Mouse (Mus musculus): Measurements from ENCODE around the gene Duoxa2. TPM values are rescaled to one million over a fixed set of nuclear protein-coding genes. Genes with fewer than 3 reads are reported as not detected.

Gene Duoxa2
- polyA plus RNA-seq (2014; fragmentation: Nextera tagmentation; extraction: Ambion mirVana): 0.11 TPM in 1 of 2 replicates, not detected in the other

DNA sequence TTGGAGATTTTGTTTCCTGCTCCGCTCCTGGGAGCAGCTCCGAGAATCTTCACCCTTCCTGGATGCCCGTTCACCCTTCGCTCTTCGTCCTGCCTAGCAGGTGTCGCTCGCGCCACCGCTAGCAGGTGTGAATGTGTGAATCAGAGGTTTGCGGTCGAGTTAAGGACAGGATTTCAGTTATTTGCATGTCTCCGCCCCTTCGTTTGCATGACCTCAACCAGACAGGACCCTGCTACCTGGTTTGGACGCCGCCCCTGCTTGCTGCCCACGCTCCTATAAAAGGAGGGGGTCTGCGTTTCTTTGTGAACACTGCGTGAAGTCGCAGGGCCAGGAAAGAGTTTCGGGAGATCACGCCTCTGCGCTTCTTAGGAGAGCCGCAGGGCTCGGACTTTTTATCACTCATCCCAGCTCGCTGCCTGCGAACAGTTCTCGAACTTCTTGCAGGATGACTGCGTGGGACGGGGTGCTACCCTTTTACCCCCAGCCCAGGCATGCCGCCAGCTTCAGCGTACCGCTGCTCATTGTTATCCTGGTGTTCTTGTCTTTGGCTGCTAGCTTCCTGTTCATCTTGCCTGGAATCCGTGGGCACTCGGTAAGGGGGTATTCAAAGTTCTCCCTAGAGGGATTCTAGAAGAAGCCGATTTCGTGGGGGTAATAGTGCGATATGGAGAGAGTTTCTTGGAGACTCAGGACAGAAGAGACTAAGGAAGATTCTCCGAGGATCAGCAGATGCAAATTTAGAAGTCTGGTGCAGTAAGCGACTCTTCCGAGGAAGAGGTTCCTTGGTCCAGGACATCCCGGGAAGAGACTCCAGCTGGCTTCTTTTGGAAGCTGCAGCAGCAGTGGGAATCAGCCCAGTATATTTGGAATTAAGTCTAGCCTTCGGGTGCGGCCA is at the start of gene Duoxa2:
Duoxa2 (plus strand) TSS at position 305 of the 895 bp plus-strand sequence.
- no peaks in the 10 kb centered on the region for H3K9me3 ChIP-seq (ENCODE audit: low read depth, low read length)
- peaks cover 82% of the 10 kb centered on the region for H3K27me3 ChIP-seq (ENCODE audit: insufficient read depth, low read length)
- ATAC-seq (ENCODE audit: insufficient read depth): no peak
- no peak for TF ChIP-seq CTCF (IDR thresholded peaks at IDR 0.05; ENCODE audit: low read depth)
- H3K4me2 ChIP-seq: peak within 1 kb of the TSS; percentile 52
- peak within 1 kb of the TSS; percentile 27 for H3K4me3 ChIP-seq (ENCODE audit: low read depth, low read length)
- no peaks in the 10 kb centered on the region for H3K36me3 ChIP-seq (ENCODE audit: insufficient read depth)
- peak; percentile 63 for DNase-seq
- H3K4me1 ChIP-seq (ENCODE audit: insufficient read depth): 0 out of 2 replicates have a peak, but pooled peaks cover 6% of the 10 kb centered on the region
- H3K9ac ChIP-seq: no peak within 1 kb of the TSS
- 1% methylated on average over 43 of the region's 43 CpGs for WGBS
- no peak within 1 kb of the TSS for H3K27ac ChIP-seq (ENCODE audit: low read depth)

DNA sequence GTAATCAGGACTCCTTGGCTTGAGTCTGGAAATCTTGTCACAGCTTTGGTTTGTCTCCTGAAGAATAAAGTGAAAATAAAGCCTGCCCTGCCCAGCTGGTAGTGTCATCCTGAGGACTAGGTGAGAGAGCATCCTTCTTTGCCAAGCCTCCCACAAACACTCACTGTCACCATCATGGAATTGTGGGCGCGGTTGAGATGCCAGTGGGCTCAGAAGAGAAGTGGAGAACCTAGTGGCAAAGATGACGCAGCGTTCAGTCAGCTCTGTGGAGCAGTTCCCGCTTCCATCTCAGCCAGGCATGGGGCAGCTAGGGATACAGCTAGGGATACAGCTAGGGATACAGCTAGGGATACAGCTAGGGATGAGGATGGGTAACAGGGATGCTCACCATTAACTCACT is 42.7 kb upstream of the Duoxa2 start:
- Histone ChIP-seq H3K27ac (ENCODE audit: low read depth) (no peak overlapping the region), H3K27me3 (ENCODE audit: insufficient read depth, low read length) (no peaks in the 10 kb centered on the region), H3K4me2 (no peak overlapping the region), H3K4me1 (ENCODE audit: insufficient read depth) (no peaks in the 10 kb centered on the region), H3K9me3 (ENCODE audit: low read depth, low read length) (no peaks in the 10 kb centered on the region), H3K4me3 (ENCODE audit: low read depth, low read length) (no peak overlapping the region), H3K9ac (no peak overlapping the region), H3K36me3 (ENCODE audit: insufficient read depth) (no peaks in the 10 kb centered on the region)
- DNase-seq (no peak), ATAC-seq (ENCODE audit: insufficient read depth) (no peak)
- TF ChIP-seq CTCF (IDR thresholded peaks at IDR 0.05; ENCODE audit: low read depth): no peak
- 90% methylated on average over 5 of the region's 5 CpGs for WGBS

DNA sequence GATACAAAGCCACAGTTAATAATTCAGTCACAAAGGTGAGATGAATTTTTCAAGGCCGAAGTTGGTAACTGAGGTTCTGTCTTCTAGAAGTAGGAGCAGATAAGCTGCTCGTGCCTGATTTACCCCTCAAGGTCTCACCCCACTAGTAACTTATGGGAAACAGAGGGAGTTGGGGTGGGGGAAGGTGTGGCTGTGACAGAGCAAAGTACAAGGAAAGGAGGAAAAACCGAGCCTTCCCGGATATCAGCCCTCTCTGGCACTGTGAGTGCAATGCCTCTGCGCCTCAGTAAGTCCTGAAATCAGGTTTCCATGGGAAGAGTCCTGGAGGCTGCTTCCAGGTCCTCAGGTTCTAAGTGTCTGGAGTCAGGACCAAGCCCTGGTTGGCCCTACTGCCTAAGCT is 38.0 kb upstream of the Duoxa2 start:
- Histone ChIP-seq H3K4me3 (ENCODE audit: low read depth, low read length) (no peak overlapping the region), H3K4me1 (ENCODE audit: insufficient read depth) (no peaks in the 10 kb centered on the region), H3K9ac (no peak overlapping the region), H3K4me2 (no peak overlapping the region), H3K9me3 (ENCODE audit: low read depth, low read length) (no peaks in the 10 kb centered on the region), H3K27me3 (ENCODE audit: insufficient read depth, low read length) (no peaks in the 10 kb centered on the region), H3K27ac (ENCODE audit: low read depth) (no peak overlapping the region), H3K36me3 (ENCODE audit: insufficient read depth) (no peaks in the 10 kb centered on the region)
- ATAC-seq (ENCODE audit: insufficient read depth) (no peak), DNase-seq (no peak)
- 78% methylated on average over 5 of the region's 5 CpGs for WGBS
- no peak for TF ChIP-seq CTCF (IDR thresholded peaks at IDR 0.05; ENCODE audit: low read depth)

DNA sequence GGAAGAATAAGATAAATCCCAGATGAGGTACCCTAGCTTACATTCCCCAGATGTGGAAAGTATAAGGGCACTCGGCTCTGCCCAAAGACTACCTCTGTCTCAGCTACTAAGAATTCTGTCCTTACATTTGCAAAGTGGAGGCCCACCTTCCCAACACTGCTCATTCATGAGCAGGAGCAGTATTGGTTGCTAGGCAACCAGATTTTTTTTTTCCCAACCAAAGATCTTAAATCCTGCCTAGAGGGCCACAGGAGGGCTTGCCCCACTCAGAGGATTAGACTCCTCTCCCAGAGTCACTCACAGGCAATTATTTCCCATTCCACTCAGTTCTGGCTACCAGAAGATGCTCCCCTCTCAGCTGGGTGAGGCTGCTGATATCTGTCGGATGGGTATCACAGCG is 34.0 kb upstream of the Duoxa2 start:
- Histone ChIP-seq H3K4me1 (ENCODE audit: insufficient read depth) (no peaks in the 10 kb centered on the region), H3K9me3 (ENCODE audit: low read depth, low read length) (no peaks in the 10 kb centered on the region), H3K4me2 (no peak overlapping the region), H3K27me3 (ENCODE audit: insufficient read depth, low read length) (no peaks in the 10 kb centered on the region), H3K4me3 (ENCODE audit: low read depth, low read length) (no peak overlapping the region), H3K36me3 (ENCODE audit: insufficient read depth) (no peaks in the 10 kb centered on the region), H3K27ac (ENCODE audit: low read depth) (no peak overlapping the region), H3K9ac (no peak overlapping the region)
- DNase-seq (peak; percentile 71), ATAC-seq (ENCODE audit: insufficient read depth) (peak; percentile 28; the same call in 1 of the 2 replicates)
- TF ChIP-seq CTCF (IDR thresholded peaks at IDR 0.05; ENCODE audit: low read depth): no peak
- 80% methylated on average over 3 of the region's 3 CpGs for WGBS

DNA sequence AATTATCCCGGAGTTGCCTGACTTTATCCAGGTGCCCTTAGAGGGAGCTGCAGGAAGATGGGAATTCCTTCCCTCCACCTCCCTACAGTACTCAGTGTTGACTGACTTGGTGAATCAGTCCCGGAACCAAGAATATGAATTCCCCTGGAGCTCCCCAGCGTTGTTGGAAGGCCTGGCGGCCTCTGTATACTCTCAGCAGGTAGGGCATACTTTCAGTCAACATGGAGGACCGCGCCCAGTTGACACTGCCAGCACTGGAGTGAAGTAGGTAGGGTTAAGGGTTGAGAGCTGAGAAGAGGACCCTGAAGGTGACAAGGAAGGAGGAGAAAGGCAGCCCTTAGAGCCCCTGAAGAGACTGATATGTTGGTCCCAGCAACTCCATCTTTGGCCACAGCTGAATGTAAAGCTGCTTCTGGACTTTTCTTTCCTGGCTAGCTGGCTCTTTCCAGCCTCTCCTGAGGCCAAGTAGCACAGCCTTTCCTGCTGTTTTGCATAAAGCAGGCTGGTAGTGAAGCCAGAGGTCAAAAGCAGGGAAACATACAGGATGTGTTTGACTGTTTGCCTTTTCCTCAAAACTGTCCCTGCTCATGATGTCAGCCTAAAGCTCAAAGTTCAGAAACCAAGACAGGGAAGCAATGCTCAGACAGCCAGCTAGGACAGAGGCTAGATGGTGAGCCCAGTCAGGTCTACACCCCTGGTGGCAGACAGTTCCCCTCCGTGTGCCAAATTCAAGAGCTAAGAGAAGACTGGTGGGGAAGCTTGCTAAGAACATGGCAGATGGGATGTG is 32.1 kb upstream of the Duoxa2 start:
- H3K9ac ChIP-seq: no peak overlapping the region
- H3K4me3 ChIP-seq (ENCODE audit: low read depth, low read length): no peak overlapping the region
- H3K9me3 ChIP-seq (ENCODE audit: low read depth, low read length): no peaks in the 10 kb centered on the region
- H3K27me3 ChIP-seq (ENCODE audit: insufficient read depth, low read length): no peaks in the 10 kb centered on the region
- ATAC-seq (ENCODE audit: insufficient read depth) (no peak), DNase-seq (no peak)
- H3K36me3 ChIP-seq (ENCODE audit: insufficient read depth): no peaks in the 10 kb centered on the region
- no peaks in the 10 kb centered on the region for H3K4me1 ChIP-seq (ENCODE audit: insufficient read depth)
- 76% methylated on average over 7 of the region's 7 CpGs for WGBS
- TF ChIP-seq CTCF (IDR thresholded peaks at IDR 0.05; ENCODE audit: low read depth): no peak
- H3K4me2 ChIP-seq: no peak overlapping the region
- no peak overlapping the region for H3K27ac ChIP-seq (ENCODE audit: low read depth)

DNA sequence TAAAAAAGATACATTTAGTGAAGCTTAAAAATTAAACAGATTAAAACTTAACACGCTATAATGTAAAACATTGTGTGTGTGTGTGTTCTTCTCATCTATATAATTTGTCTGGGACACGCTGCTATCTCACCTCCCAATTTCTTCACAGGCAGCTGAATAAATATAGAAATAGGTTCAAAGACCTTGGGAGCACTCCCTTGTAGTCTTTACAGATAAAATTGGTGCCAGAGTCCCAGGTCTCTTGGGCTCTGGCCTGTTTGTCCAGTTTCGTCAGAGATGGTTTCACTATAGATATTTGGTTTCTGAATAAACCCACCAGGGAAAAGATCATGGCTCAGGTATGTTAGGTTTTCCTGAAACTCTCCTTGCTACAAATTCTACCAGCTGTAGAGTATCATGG is 19.9 kb upstream of the Duoxa2 start:
- DNase-seq: no peak
- no peak for ATAC-seq (ENCODE audit: insufficient read depth)
- Histone ChIP-seq H3K4me1 (ENCODE audit: insufficient read depth) (no peaks in the 10 kb centered on the region), H3K4me2 (no peak overlapping the region), H3K9me3 (ENCODE audit: low read depth, low read length) (no peaks in the 10 kb centered on the region), H3K36me3 (ENCODE audit: insufficient read depth) (no peaks in the 10 kb centered on the region), H3K27me3 (ENCODE audit: insufficient read depth, low read length) (no peaks in the 10 kb centered on the region), H3K4me3 (ENCODE audit: low read depth, low read length) (no peak overlapping the region), H3K9ac (no peak overlapping the region), H3K27ac (ENCODE audit: low read depth) (no peak overlapping the region)
- WGBS: 71% methylated on average over 3 of the region's 3 CpGs
- no peak for TF ChIP-seq CTCF (IDR thresholded peaks at IDR 0.05; ENCODE audit: low read depth)

DNA sequence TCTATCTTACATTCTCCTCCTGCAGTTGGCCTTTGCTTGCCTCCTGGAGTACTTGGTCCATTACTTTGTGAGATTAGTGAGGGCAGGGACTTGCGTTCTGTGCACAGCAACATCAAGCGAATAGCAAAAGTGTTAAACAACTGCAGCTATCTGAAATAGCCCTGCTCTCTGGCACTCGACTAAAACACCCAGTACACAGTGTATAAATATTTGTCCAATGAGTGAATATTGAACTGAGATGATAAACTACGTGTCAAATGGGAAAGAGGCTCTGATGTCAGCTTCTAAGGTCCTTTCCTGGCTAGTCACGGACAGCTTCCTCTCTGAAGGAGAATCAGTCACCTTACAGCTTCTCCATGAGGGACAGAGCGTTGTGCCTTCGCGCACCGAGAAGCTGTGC is 14.6 kb upstream of the Duoxa2 start:
- Histone ChIP-seq H3K36me3 (ENCODE audit: insufficient read depth) (no peaks in the 10 kb centered on the region), H3K4me2 (no peak overlapping the region), H3K4me3 (ENCODE audit: low read depth, low read length) (no peak overlapping the region), H3K9me3 (ENCODE audit: low read depth, low read length) (no peaks in the 10 kb centered on the region), H3K27me3 (ENCODE audit: insufficient read depth, low read length) (no peaks in the 10 kb centered on the region), H3K4me1 (ENCODE audit: insufficient read depth) (no peaks in the 10 kb centered on the region), H3K27ac (ENCODE audit: low read depth) (no peak overlapping the region), H3K9ac (no peak overlapping the region)
- 38% methylated on average over 9 of the region's 9 CpGs for WGBS
- no peak for DNase-seq
- TF ChIP-seq CTCF (IDR thresholded peaks at IDR 0.05; ENCODE audit: low read depth): no peak
- ATAC-seq (ENCODE audit: insufficient read depth): no peak

Measured in lung, embryonic 14.5 days (tissue).